Mouse (Mus musculus) limb, embryonic 11.5 days (tissue): Measurements from ENCODE around the gene Myh7. TPM values are rescaled to one million over a fixed set of nuclear protein-coding genes. Genes with fewer than 3 reads are reported as not detected.
A peak's percentile ranks its signal among the peaks of the same experiment; 100 is the strongest.
"Not testable (repeated sequence)": the region's sequence is repeated elsewhere in the genome, so short reads cannot be mapped to it uniquely, and the experiment has no call there.

Source experiments
- ATAC-seq: fragments of 200-750 bp; cut with Nextera tagmentation; 2 replicates; pipeline ENCODE4 v1.8.0; 2017; ENCODE audit warnings: low read depth; ENCODE audit not compliant: insufficient number of reproducible peaks, low FRiP score, low TSS enrichment
- DNase-seq: peaks from one replicate; pipeline ENCODE4 v3.0.0-alpha.2; 2015; ENCODE audit warnings: low spot score
- H3K27ac ChIP-seq: fragments of 300-500 bp; sonication (generic); replicated peaks from 2 replicates; pipeline ENCODE4 v1.5.1; 2014; ENCODE audit warnings: low read depth, mild to moderate bottlenecking, low read length
- H3K27me3 ChIP-seq: fragments of 300-500 bp; sonication (generic); 2 replicates; pipeline ENCODE4 v1.6.1; 2014; ENCODE audit warnings: mild to moderate bottlenecking, low read length, mixed read lengths; ENCODE audit not compliant: control insufficient read depth, insufficient read depth
- H3K36me3 ChIP-seq: fragments of 300-500 bp; sonication (generic); 2 replicates; pipeline ENCODE4 v1.6.1; 2014; ENCODE audit warnings: mild to moderate bottlenecking, low read length, moderate library complexity, mixed read lengths; ENCODE audit not compliant: control insufficient read depth, insufficient read depth
- H3K4me1 ChIP-seq: fragments of 300-500 bp; sonication (generic); 2 replicates; pipeline ENCODE4 v1.6.1; 2014; ENCODE audit warnings: low read length, mixed read lengths; ENCODE audit not compliant: control insufficient read depth, insufficient read depth
- H3K4me2 ChIP-seq: fragments of 300-500 bp; sonication (generic); 2 replicates; pipeline ENCODE4 v1.6.1; 2014; ENCODE audit warnings: low read depth, mild to moderate bottlenecking, moderate library complexity; ENCODE audit not compliant: severe bottlenecking
- H3K4me3 ChIP-seq: fragments of 300-500 bp; sonication (generic); 2 replicates; pipeline ENCODE4 v1.5.1; 2014; ENCODE audit warnings: low read depth, low read length
- H3K9ac ChIP-seq: fragments of 300-500 bp; sonication (generic); 2 replicates; pipeline ENCODE4 v1.6.1; 2014; ENCODE audit warnings: mild to moderate bottlenecking, low read length
- H3K9me3 ChIP-seq: fragments of 300-500 bp; sonication (generic); 2 replicates; pipeline ENCODE4 v1.6.1; 2016; ENCODE audit warnings: low read length; ENCODE audit not compliant: control insufficient read depth
- WGBS: fragments of 180-500 bp; shearing (Covaris S2); extraction: QIAGEN DNeasy Blood & Tissue Kit; methylation state at CpG from one replicate; pipeline ENCODE4 v1.1.7; 2014; 5-methylcytosine and 5-hydroxymethylcytosine counted together
- polyA plus RNA-seq: library from polyadenylated mRNA; unstranded; fragments of >200 nt; fragmentation: Nextera tagmentation; extraction: Ambion mirVana; gene quantifications from 2 replicates; pipeline ENCODE4 v1.2.1, GENCODE M21; 2014

Gene Myh7
- 0.92 and 1.5 TPM in 2 replicates for polyA plus RNA-seq

GRCm38 (mm10) chr14:54994136-54994868, at the start of gene Myh7:
Gene Myh7, minus strand, starts transcription at chr14:54994626.
- Histone ChIP-seq H3K27ac (0 out of 2 replicates have a peak within 1 kb of the TSS, but pooled peaks have one; percentile 18), H3K4me2 (no peak within 1 kb of the TSS), H3K4me1 (0 out of 2 replicates have a peak, but pooled peaks cover 3% of the 10 kb centered on the region), H3K27me3 (no peaks in the 10 kb centered on the region), H3K9ac (no peak within 1 kb of the TSS), H3K4me3 (no peak within 1 kb of the TSS), H3K36me3 (no peaks in the 10 kb centered on the region), H3K9me3 (no peaks in the 10 kb centered on the region)
- WGBS, result 67% methylated on average over 11 of the region's 11 CpGs
- DNase-seq, result no peak
- no peak for ATAC-seq

- H3K4me3 ChIP-seq, H3K9me3 ChIP-seq, H3K9ac ChIP-seq, H3K27ac ChIP-seq, DNase-seq, H3K4me2 ChIP-seq, ATAC-seq, H3K27me3 ChIP-seq, H3K36me3 ChIP-seq, H3K4me1 ChIP-seq: not testable (repeated sequence)
- no CpG with 5 or more reads among the region's 2 CpGs for WGBS
These were observed 49.3 kb upstream of the Myh7 start for GRCm38 (mm10) chr14:55043694-55044093.

GRCm38 (mm10) chr14:55032695-55033225, 38.3 kb upstream of the Myh7 start:
- Histone ChIP-seq H3K27ac (no peak overlapping the region), H3K9me3 (no peaks in the 10 kb centered on the region), H3K36me3 (no peaks in the 10 kb centered on the region), H3K9ac (no peak overlapping the region), H3K27me3 (no peaks in the 10 kb centered on the region), H3K4me1 (peaks cover 5% of the 10 kb centered on the region; the same call in 1 of the 2 replicates), H3K4me2 (no peak overlapping the region), H3K4me3 (no peak overlapping the region)
- ATAC-seq (no peak), DNase-seq (no peak)
- WGBS, result 60% methylated on average over 19 of the region's 19 CpGs

- no peak for ATAC-seq
- Histone ChIP-seq H3K4me2 (no peak overlapping the region), H3K4me3 (no peak overlapping the region), H3K36me3 (0 out of 2 replicates have a peak, but pooled peaks cover 3% of the 10 kb centered on the region), H3K27ac (no peak overlapping the region), H3K9ac (no peak overlapping the region), H3K4me1 (peaks cover 8% of the 10 kb centered on the region; the same call in 1 of the 2 replicates), H3K27me3 (no peaks in the 10 kb centered on the region), H3K9me3 (no peaks in the 10 kb centered on the region)
- DNase-seq, result peak; percentile 40
- WGBS, result 8% methylated on average over 11 of the region's 11 CpGs
These were observed 34.7 kb upstream of the Myh7 start for GRCm38 (mm10) chr14:55029034-55029698.

- Histone ChIP-seq H3K36me3 (0 out of 2 replicates have a peak, but pooled peaks cover 5% of the 10 kb centered on the region), H3K9me3 (no peaks in the 10 kb centered on the region), H3K27me3 (no peaks in the 10 kb centered on the region), H3K4me1 (peaks cover 8% of the 10 kb centered on the region; the same call in 1 of the 2 replicates), H3K4me2 (no peak overlapping the region; the same call in 1 of the 2 replicates), H3K9ac (no peak overlapping the region), H3K27ac (no peak overlapping the region), H3K4me3 (no peak overlapping the region)
- DNase-seq, result peak; percentile 23
- ATAC-seq, result peak; percentile 65; the same call in 1 of the 2 replicates
- 12% methylated on average over 4 of the region's 5 CpGs for WGBS
These were observed 34.0 kb upstream of the Myh7 start for GRCm38 (mm10) chr14:55028333-55028835.

GRCm38 (mm10) chr14:55027653-55028052, 33.2 kb upstream of the Myh7 start:
- H3K9ac ChIP-seq, result no peak overlapping the region
- H3K4me3 ChIP-seq, result no peak overlapping the region
- 0 out of 2 replicates have a peak, but pooled peaks cover 9% of the 10 kb centered on the region for H3K36me3 ChIP-seq
- H3K9me3 ChIP-seq, result no peaks in the 10 kb centered on the region
- no peak overlapping the region for H3K4me2 ChIP-seq
- no peak for ATAC-seq
- WGBS, result 49% methylated on average over 6 of the region's 6 CpGs
- DNase-seq, result no peak
- no peaks in the 10 kb centered on the region for H3K27me3 ChIP-seq
- H3K27ac ChIP-seq, result no peak overlapping the region
- H3K4me1 ChIP-seq, result peaks cover 8% of the 10 kb centered on the region; the same call in 1 of the 2 replicates

- Histone ChIP-seq H3K36me3 (0 out of 2 replicates have a peak, but pooled peaks cover 9% of the 10 kb centered on the region), H3K4me2 (no peak overlapping the region), H3K9me3 (no peaks in the 10 kb centered on the region), H3K9ac (no peak overlapping the region), H3K4me1 (peaks cover 8% of the 10 kb centered on the region; the same call in 1 of the 2 replicates), H3K27ac (no peak overlapping the region), H3K27me3 (no peaks in the 10 kb centered on the region), H3K4me3 (no peak overlapping the region)
- 19% methylated on average over 5 of the region's 5 CpGs for WGBS
- ATAC-seq (no peak), DNase-seq (peak; percentile 66)
These were observed 32.8 kb upstream of the Myh7 start for GRCm38 (mm10) chr14:55027251-55027650.

- H3K4me1 ChIP-seq, result peaks cover 8% of the 10 kb centered on the region; the same call in 1 of the 2 replicates
- H3K9ac ChIP-seq, result no peak overlapping the region
- no peak overlapping the region for H3K4me2 ChIP-seq
- H3K27me3 ChIP-seq, result no peaks in the 10 kb centered on the region
- 83% methylated on average over 5 of the region's 5 CpGs for WGBS
- H3K9me3 ChIP-seq, result no peaks in the 10 kb centered on the region
- no peak overlapping the region for H3K4me3 ChIP-seq
- H3K36me3 ChIP-seq, result peaks cover 15% of the 10 kb centered on the region; the same call in 1 of the 2 replicates
- no peak for ATAC-seq
- no peak for DNase-seq
- H3K27ac ChIP-seq, result no peak overlapping the region
These were observed 31.1 kb upstream of the Myh7 start for GRCm38 (mm10) chr14:55025527-55025926.
